Mouse (Mus musculus) forebrain, embryonic 15.5 days (tissue): ENCODE data around the gene Rasal2. TPM values are rescaled to one million over a fixed set of nuclear protein-coding genes. Genes with fewer than 3 reads are reported as not detected.
A peak's percentile ranks its signal among the peaks of the same experiment; 100 is the strongest.

Source experiments
- ATAC-seq: fragments of 200-750 bp; cut with Nextera tagmentation; replicated peaks from 2 replicates; pipeline ENCODE4 v1.8.0; 2017; ENCODE audit warnings: mild to moderate bottlenecking, moderate TSS enrichment, moderate library complexity
- H3K27ac ChIP-seq: fragments of 300-500 bp; sonication (generic); replicated peaks from 2 replicates; pipeline ENCODE4 v1.5.1; 2015; ENCODE audit warnings: mild to moderate bottlenecking, inconsistent platforms
- H3K27me3 ChIP-seq: fragments of 300-500 bp; sonication (generic); 2 replicates; pipeline ENCODE4 v1.6.1; 2015; ENCODE audit warnings: inconsistent platforms
- H3K36me3 ChIP-seq: fragments of 300-500 bp; sonication (generic); 2 replicates; pipeline ENCODE4 v1.6.1; 2015; ENCODE audit warnings: mild to moderate bottlenecking, inconsistent platforms
- H3K4me1 ChIP-seq: fragments of 300-500 bp; sonication (generic); 2 replicates; pipeline ENCODE4 v1.6.1; 2015; ENCODE audit warnings: inconsistent platforms
- H3K4me2 ChIP-seq: fragments of 300-500 bp; sonication (generic); replicated peaks from 2 replicates; pipeline ENCODE4 v1.6.1; 2015; ENCODE audit warnings: mild to moderate bottlenecking, inconsistent platforms
- H3K4me3 ChIP-seq: fragments of 300-500 bp; sonication (generic); 2 replicates; pipeline ENCODE4 v1.5.1; 2015; ENCODE audit warnings: mild to moderate bottlenecking, inconsistent platforms
- H3K9ac ChIP-seq: fragments of 300-500 bp; sonication (generic); replicated peaks from 2 replicates; pipeline ENCODE4 v1.6.1; 2015; ENCODE audit warnings: mild to moderate bottlenecking, inconsistent platforms
- H3K9me3 ChIP-seq: fragments of 300-500 bp; sonication (generic); 2 replicates; pipeline ENCODE4 v1.6.1; 2016; ENCODE audit warnings: inconsistent platforms
- WGBS: fragments of 180-500 bp; shearing (Covaris S2); methylation state at CpG from one replicate; pipeline ENCODE4 v1.1.7; 2015; ENCODE audit warnings: mixed read lengths; 5-methylcytosine and 5-hydroxymethylcytosine counted together
- polyA plus RNA-seq: library from polyadenylated mRNA; unstranded; fragments of >200 nt; fragmentation: Nextera tagmentation; extraction: Ambion mirVana; gene quantifications from 2 replicates; pipeline ENCODE4 v1.2.1, GENCODE M21; 2015

The Rasal2 gene
- polyA plus RNA-seq, 1 experiment from 2014 or later, result 36.6 TPM

GRCm38 (mm10) chr1:157108580-157108979 lies 303.8 kb downstream of the Rasal2 start, which contains the start of gene Tex35:
Gene Tex35, minus strand, starts transcription at chr1:157108680.
- Histone ChIP-seq H3K27me3 (no peaks in the 10 kb centered on the region), H3K9me3 (no peaks in the 10 kb centered on the region), H3K36me3 (no peaks in the 10 kb centered on the region), H3K4me1 (no peaks in the 10 kb centered on the region), H3K9ac (no peak within 1 kb of the TSS), H3K4me2 (no peak within 1 kb of the TSS), H3K27ac (no peak within 1 kb of the TSS), H3K4me3 (no peak within 1 kb of the TSS)
- 90% methylated on average over 4 of the region's 4 CpGs for WGBS
- ATAC-seq, result no peak

- no peaks in the 10 kb centered on the region for H3K9me3 ChIP-seq
- 15% methylated on average over 19 of the region's 19 CpGs for WGBS
- H3K4me2 ChIP-seq, result peak overlapping the region; percentile 30
Measured at GRCm38 (mm10) chr1:157101122-157101865, 311.1 kb downstream of the Rasal2 start.

GRCm38 (mm10) chr1:157095534-157095933 lies 316.9 kb downstream of the Rasal2 start:
- no peaks in the 10 kb centered on the region for H3K36me3 ChIP-seq
- ATAC-seq, result no peak
- no peak overlapping the region for H3K4me3 ChIP-seq
- H3K27me3 ChIP-seq, result no peaks in the 10 kb centered on the region
- no peak overlapping the region for H3K4me2 ChIP-seq
- H3K27ac ChIP-seq, result no peak overlapping the region
- no peak overlapping the region for H3K9ac ChIP-seq
- H3K4me1 ChIP-seq, result no peaks in the 10 kb centered on the region
- WGBS, result 83% methylated on average over 4 of the region's 4 CpGs
- H3K9me3 ChIP-seq, result no peaks in the 10 kb centered on the region

More at GRCm38 (mm10) chr1:157101122-157101865, 311.1 kb downstream of the Rasal2 start:
- peak overlapping the region; percentile 41 for H3K27ac ChIP-seq
- H3K27me3 ChIP-seq, result no peaks in the 10 kb centered on the region
- H3K36me3 ChIP-seq, result no peaks in the 10 kb centered on the region
- H3K4me3 ChIP-seq, result peak overlapping the region; percentile 9
- 0 out of 2 replicates have a peak overlapping the region, but pooled peaks have one; percentile 9 for H3K9ac ChIP-seq
- peaks cover 8% of the 10 kb centered on the region; the same call in 1 of the 2 replicates for H3K4me1 ChIP-seq
- ATAC-seq, result peak; percentile 86

GRCm38 (mm10) chr1:157092622-157093021 lies 319.8 kb downstream of the Rasal2 start:
- Histone ChIP-seq H3K27me3 (no peaks in the 10 kb centered on the region), H3K4me3 (no peak overlapping the region), H3K27ac (no peak overlapping the region), H3K36me3 (no peaks in the 10 kb centered on the region), H3K4me1 (no peaks in the 10 kb centered on the region), H3K9ac (no peak overlapping the region), H3K4me2 (no peak overlapping the region), H3K9me3 (no peaks in the 10 kb centered on the region)
- no peak for ATAC-seq
- WGBS, result 88% methylated on average over 1 of the region's 1 CpGs

GRCm38 (mm10) chr1:157092140-157092539 lies 320.3 kb downstream of the Rasal2 start:
- 55% methylated on average over 4 of the region's 4 CpGs for WGBS

GRCm38 (mm10) chr1:157090835-157091234 lies 321.6 kb downstream of the Rasal2 start:
- 82% methylated on average over 3 of the region's 3 CpGs for WGBS
- Histone ChIP-seq H3K36me3 (no peaks in the 10 kb centered on the region), H3K9me3 (no peaks in the 10 kb centered on the region), H3K4me1 (peaks cover 9% of the 10 kb centered on the region; the same call in 1 of the 2 replicates), H3K4me2 (no peak overlapping the region), H3K4me3 (no peak overlapping the region), H3K27ac (no peak overlapping the region), H3K27me3 (no peaks in the 10 kb centered on the region), H3K9ac (no peak overlapping the region)
- ATAC-seq, result no peak

More at GRCm38 (mm10) chr1:157092140-157092539, 320.3 kb downstream of the Rasal2 start:
- Histone ChIP-seq H3K4me1 (no peaks in the 10 kb centered on the region), H3K27ac (no peak overlapping the region), H3K4me3 (no peak overlapping the region), H3K4me2 (no peak overlapping the region), H3K36me3 (no peaks in the 10 kb centered on the region), H3K9ac (no peak overlapping the region), H3K9me3 (no peaks in the 10 kb centered on the region), H3K27me3 (no peaks in the 10 kb centered on the region)
- ATAC-seq, result no peak

GRCm38 (mm10) chr1:157086097-157086994 lies 326.0 kb downstream of the Rasal2 start:
- no peaks in the 10 kb centered on the region for H3K9me3 ChIP-seq
- H3K36me3 ChIP-seq, result no peaks in the 10 kb centered on the region
- H3K4me3 ChIP-seq, result peak overlapping the region; percentile 41
- peak overlapping the region; percentile 52 for H3K4me2 ChIP-seq
- WGBS, result 7% methylated on average over 25 of the region's 25 CpGs
- peak; percentile 74 for ATAC-seq
- H3K27ac ChIP-seq, result no peak overlapping the region
- peak overlapping the region; percentile 48 for H3K9ac ChIP-seq
- no peaks in the 10 kb centered on the region for H3K27me3 ChIP-seq
- H3K4me1 ChIP-seq, result peaks cover 9% of the 10 kb centered on the region; the same call in 1 of the 2 replicates

Other genes starting within 250 kb of the Rasal2 start
- 5.2 and 6.4 TPM in 2 replicates for gene Cryzl2, start 46.0 kb upstream of the Rasal2 start, polyA plus RNA-seq
- 0.34 and 0.38 TPM in 2 replicates for gene Sec16b, start 94.1 kb upstream of the Rasal2 start, polyA plus RNA-seq